23 mouse cellular contexts compared by ENCODE assay signal in genomic region chr5:89611322-89612015, GRCm38 (mm10).
DNase-seq lines count a peak whose midpoint lies in the region; ATAC-seq and TF ChIP-seq lines count a peak whose summit lies in the region.
"Had no signal": no experiment of that assay in that cellular context is flagged by ENCODE, and none has a peak within 500 bp of the region (broad histone marks: within the 10 kb centered on the region; RNA-seq: fewer than 3 reads in every experiment).

No protein-coding gene starts in this region.

- H3K4me2 ChIP-seq in forebrain, embryonic 12.5 days: no peak overlapping the region
- H3K4me2 ChIP-seq: embryonic facial prominence, embryonic 15.5 days; heart, embryonic 13.5 days; hindbrain, embryonic 15.5 days; neural tube, embryonic 15.5 days had no signal

- TF ChIP-seq POLR2A in olfactory bulb, adult 2 months (IDR thresholded peaks at IDR 0.05; ENCODE audit: insufficient read depth, low read depth, low read length): no peak

- H3K4me1 ChIP-seq in forebrain, embryonic 12.5 days: 0 out of 2 replicates have a peak, but pooled peaks cover 9% of the 10 kb centered on the region
- peaks cover 3% of the 10 kb centered on the region for H3K4me1 ChIP-seq in olfactory bulb, adult 2 months (ENCODE audit: control insufficient read depth, insufficient read depth, low read length)
- H3K4me1 ChIP-seq: embryonic facial prominence, embryonic 15.5 days; heart, embryonic 13.5 days; hindbrain, embryonic 15.5 days; megakaryocyte, embryonic 14.5 days; neural tube, embryonic 15.5 days had no signal

- H3K27ac ChIP-seq in forebrain, embryonic 12.5 days: 0 out of 2 replicates have a peak overlapping the region, but pooled peaks have one; percentile 46
- peak overlapping the region; percentile 100 for H3K27ac ChIP-seq in olfactory bulb, adult 2 months (ENCODE audit: insufficient read depth, low read depth, low read length)
- H3K27ac ChIP-seq: embryonic facial prominence, embryonic 15.5 days; heart, embryonic 13.5 days; hindbrain, embryonic 15.5 days; neural tube, embryonic 15.5 days had no signal

- no peak for TF ChIP-seq CTCF in olfactory bulb, adult 2 months (IDR thresholded peaks at IDR 0.05; ENCODE audit: insufficient read depth, low read depth, low read length)

- 32% methylated on average over 2 of the region's 2 CpGs for WGBS in forebrain, embryonic 12.5 days
- 4% methylated on average over 2 of the region's 2 CpGs for WGBS in olfactory bulb, adult 2 months

- no peaks in the 10 kb centered on the region for H3K36me3 ChIP-seq in forebrain, embryonic 12.5 days (replicated peaks)
- H3K36me3 ChIP-seq: embryonic facial prominence, embryonic 15.5 days; heart, embryonic 13.5 days; hindbrain, embryonic 15.5 days; neural tube, embryonic 15.5 days had no signal

- no peaks in the 10 kb centered on the region for H3K27me3 ChIP-seq in forebrain, embryonic 12.5 days
- H3K27me3 ChIP-seq: embryonic facial prominence, embryonic 15.5 days; heart, embryonic 13.5 days; hindbrain, embryonic 15.5 days; megakaryocyte, embryonic 14.5 days; neural tube, embryonic 15.5 days had no signal

- no peak overlapping the region for H3K4me3 ChIP-seq in forebrain, embryonic 12.5 days (replicated peaks)
- no peak overlapping the region for H3K4me3 ChIP-seq in olfactory bulb, adult 2 months (ENCODE audit: insufficient read depth, low read depth, low read length)
- H3K4me3 ChIP-seq: embryonic facial prominence, embryonic 15.5 days; heart, embryonic 13.5 days; hindbrain, embryonic 15.5 days; megakaryocyte, embryonic 14.5 days; neural tube, embryonic 15.5 days had no signal

- H3K9ac ChIP-seq in forebrain, embryonic 12.5 days: no peak overlapping the region
- H3K9ac ChIP-seq: embryonic facial prominence, embryonic 15.5 days; heart, embryonic 13.5 days; hindbrain, embryonic 15.5 days; liver, postnatal 0 days; neural tube, embryonic 15.5 days had no signal

- ATAC-seq in frontal cortex, adult (ENCODE audit: low TSS enrichment): peak; percentile 92
- peak; percentile 69; the same call in 1 of the 2 replicates for ATAC-seq in forebrain, embryonic 12.5 days (ENCODE audit: low FRiP score)
- ATAC-seq in erythroid progenitor cell, adult 5-6 weeks (replicated peaks; ENCODE audit: low FRiP score, poor library complexity, severe bottlenecking): no peak
- ATAC-seq: intestine, embryonic 16.5 days; liver, postnatal 0 days; midbrain, embryonic 16.5 days had no signal

- no peaks in the 10 kb centered on the region for H3K9me3 ChIP-seq in forebrain, embryonic 12.5 days
- H3K9me3 ChIP-seq: embryonic facial prominence, embryonic 15.5 days; heart, embryonic 13.5 days; hindbrain, embryonic 15.5 days had no signal

- DNase-seq in frontal cortex, postnatal 14 days (ENCODE audit: low spot score in 2 of 2): no peak
- peak; percentile 86 for DNase-seq in Muller cell, postnatal 12 days (ENCODE audit: inconsistent ontology term)
- no peak for DNase-seq in cerebellum, adult 11-12 months
- no peak for DNase-seq in kidney, adult 18-20 months
- DNase-seq: adrenal gland, postnatal 36 days; cerebellum, adult 9-10 months; gastrocnemius, postnatal 10 days; heart, adult 18-20 months; left cerebral cortex, postnatal 4 days; liver; liver, postnatal 0 days; thymus, adult 18-20 months had no signal
